Mouse (Mus musculus): ENCODE data around the gene Mrrf. TPM values are rescaled to one million over a fixed set of nuclear protein-coding genes. Genes with fewer than 3 reads are reported as not detected.

Mrrf gene
- polyA plus RNA-seq, 1 experiment: 34.4 TPM

- TF ChIP-seq CTCF (IDR thresholded peaks at IDR 0.05; ENCODE audit: borderline replicate concordance, insufficient read depth, low read length): no peak
- no peak for TF ChIP-seq POLR2A (IDR thresholded peaks at IDR 0.05; ENCODE audit: low read depth, low read length)
- Histone ChIP-seq H3K4me3 (ENCODE audit: insufficient read depth, low read length) (no peak overlapping the region), H3K4me1 (ENCODE audit: control insufficient read depth, insufficient read depth, low read length) (peaks cover 3% of the 10 kb centered on the region), H3K27ac (ENCODE audit: insufficient read depth, low read length) (no peak overlapping the region)
Measured at GRCm38 (mm10) chr2:36101866-36102558, 34.2 kb upstream of the Mrrf start.

- Histone ChIP-seq H3K27ac (ENCODE audit: insufficient read depth, low read length) (no peak overlapping the region), H3K4me1 (ENCODE audit: control insufficient read depth, insufficient read depth, low read length) (peaks cover 3% of the 10 kb centered on the region), H3K4me3 (ENCODE audit: insufficient read depth, low read length) (no peak overlapping the region)
- TF ChIP-seq POLR2A (IDR thresholded peaks at IDR 0.05; ENCODE audit: low read depth, low read length) (no peak), CTCF (IDR thresholded peaks at IDR 0.05; ENCODE audit: borderline replicate concordance, insufficient read depth, low read length) (no peak)
Measured at GRCm38 (mm10) chr2:36102559-36102946, 33.6 kb upstream of the Mrrf start.

GRCm38 (mm10) chr2:36103069-36103554 lies 33.1 kb upstream of the Mrrf start:
- TF ChIP-seq CTCF (IDR thresholded peaks at IDR 0.05; ENCODE audit: borderline replicate concordance, insufficient read depth, low read length): no peak
- TF ChIP-seq POLR2A (IDR thresholded peaks at IDR 0.05; ENCODE audit: low read depth, low read length): no peak
- Histone ChIP-seq H3K4me3 (ENCODE audit: insufficient read depth, low read length) (peak overlapping the region; percentile 14; the same call in 1 of the 2 replicates), H3K27ac (ENCODE audit: insufficient read depth, low read length) (no peak overlapping the region), H3K4me1 (ENCODE audit: control insufficient read depth, insufficient read depth, low read length) (peaks cover 3% of the 10 kb centered on the region)

- peaks cover 3% of the 10 kb centered on the region for H3K4me1 ChIP-seq (ENCODE audit: control insufficient read depth, insufficient read depth, low read length)
- TF ChIP-seq POLR2A (IDR thresholded peaks at IDR 0.05; ENCODE audit: low read depth, low read length) (no peak), CTCF (IDR thresholded peaks at IDR 0.05; ENCODE audit: borderline replicate concordance, insufficient read depth, low read length) (no peak)
- no peak overlapping the region for H3K27ac ChIP-seq (ENCODE audit: insufficient read depth, low read length)
- peak overlapping the region; percentile 39 for H3K4me3 ChIP-seq (ENCODE audit: insufficient read depth, low read length)
Measured at GRCm38 (mm10) chr2:36103555-36104367, 32.4 kb upstream of the Mrrf start.

- Histone ChIP-seq H3K4me1 (ENCODE audit: control insufficient read depth, insufficient read depth, low read length) (peaks cover 3% of the 10 kb centered on the region; the same call in 1 of the 2 replicates), H3K27ac (ENCODE audit: insufficient read depth, low read length) (no peak overlapping the region), H3K4me3 (ENCODE audit: insufficient read depth, low read length) (peak overlapping the region; percentile 39)
- TF ChIP-seq CTCF (IDR thresholded peaks at IDR 0.05; ENCODE audit: borderline replicate concordance, insufficient read depth, low read length): no peak
- no peak for TF ChIP-seq POLR2A (IDR thresholded peaks at IDR 0.05; ENCODE audit: low read depth, low read length)
Measured at GRCm38 (mm10) chr2:36104436-36104955, 31.7 kb upstream of the Mrrf start.

GRCm38 (mm10) chr2:36104956-36105741 lies 31.0 kb upstream of the Mrrf start, which contains the start of gene Lhx6:
Gene Lhx6 (minus strand): TSS chr2:36105408.
- Histone ChIP-seq H3K4me3 (ENCODE audit: insufficient read depth, low read length) (peak within 1 kb of the TSS; percentile 39), H3K27ac (ENCODE audit: insufficient read depth, low read length) (no peak within 1 kb of the TSS), H3K4me1 (ENCODE audit: control insufficient read depth, insufficient read depth, low read length) (peaks cover 3% of the 10 kb centered on the region; the same call in 1 of the 2 replicates)
- no peak; the same call in 1 of the 2 replicates for TF ChIP-seq POLR2A (IDR thresholded peaks at IDR 0.05; ENCODE audit: low read depth, low read length)
- TF ChIP-seq CTCF (IDR thresholded peaks at IDR 0.05; ENCODE audit: borderline replicate concordance, insufficient read depth, low read length): no peak

GRCm38 (mm10) chr2:36108615-36109014 lies 27.6 kb upstream of the Mrrf start:
- Histone ChIP-seq H3K27ac (ENCODE audit: insufficient read depth, low read length) (no peak overlapping the region), H3K4me3 (ENCODE audit: insufficient read depth, low read length) (no peak overlapping the region), H3K4me1 (ENCODE audit: control insufficient read depth, insufficient read depth, low read length) (no peaks in the 10 kb centered on the region; the same call in 1 of the 2 replicates)
- TF ChIP-seq CTCF (IDR thresholded peaks at IDR 0.05; ENCODE audit: borderline replicate concordance, insufficient read depth, low read length): no peak
- TF ChIP-seq POLR2A (IDR thresholded peaks at IDR 0.05; ENCODE audit: low read depth, low read length): no peak

GRCm38 (mm10) chr2:36112632-36113031 lies 23.6 kb upstream of the Mrrf start:
- TF ChIP-seq CTCF (IDR thresholded peaks at IDR 0.05; ENCODE audit: borderline replicate concordance, insufficient read depth, low read length) (no peak), POLR2A (IDR thresholded peaks at IDR 0.05; ENCODE audit: low read depth, low read length) (no peak)
- H3K4me1 ChIP-seq (ENCODE audit: control insufficient read depth, insufficient read depth, low read length): no peaks in the 10 kb centered on the region
- no peak overlapping the region for H3K4me3 ChIP-seq (ENCODE audit: insufficient read depth, low read length)
- no peak overlapping the region for H3K27ac ChIP-seq (ENCODE audit: insufficient read depth, low read length)

Data from embryonic fibroblast, embryonic 13.5 days (primary cell).